Mouse (Mus musculus) central nervous system, embryonic 11.5 days (tissue): Measurements from ENCODE around the gene Slpi. TPM values are rescaled to one million over a fixed set of nuclear protein-coding genes. Genes with fewer than 3 reads are reported as not detected.

ENCODE experiments used
- polyA plus RNA-seq: library from polyadenylated mRNA; depleted of rRNA; stranded (reverse); fragments of >200 nt; gene quantifications from 2 replicates; pipeline ENCODE4 v1.2.3, GENCODE M21; 2012; rRNA removed

The Slpi gene
- 0.68 and 1.5 TPM in 2 replicates for polyA plus RNA-seq

GRCm38 (mm10) chr2:164389020-164389419 is at the start of gene Slpi:
Slpi (minus strand) TSS chr2:164389095.

GRCm38 (mm10) chr2:164405060-164405459 is 16.2 kb upstream of the Slpi start, which contains the start of gene Matn4:
Matn4 (minus strand) TSS chr2:164405160.

GRCm38 (mm10) chr2:164402906-164403305 is 14.0 kb upstream of the Slpi start, which contains the start of gene Rbpjl:
Rbpjl (plus strand) TSS chr2:164403141.

GRCm38 (mm10) chr2:164332440-164332839 is 56.5 kb downstream of the Slpi start, which contains the start of gene Svs5:
Svs5 (plus strand) TSS chr2:164332740.

GRCm38 (mm10) chr2:164316451-164316850 is 72.4 kb downstream of the Slpi start, which contains the start of gene Svs6:
Svs6 (plus strand) TSS chr2:164316751.

Other genes with a start within 250 kb of the Slpi start
- gene Kcns1, start 218.0 kb downstream of the Slpi start, polyA plus RNA-seq, result 0.08 and 0.24 TPM in 2 replicates
- not detected in 2 replicates for gene Wfdc5, start 206.4 kb downstream of the Slpi start, polyA plus RNA-seq
- gene Wfdc12, start 198.5 kb downstream of the Slpi start, polyA plus RNA-seq, result not detected in 2 replicates
- not detected in 2 replicates for gene Wfdc15a, start 189.0 kb downstream of the Slpi start, polyA plus RNA-seq
- 0.22 TPM in 1 of 2 replicates, not detected in the other for gene Wfdc15b, start 167.4 kb downstream of the Slpi start, polyA plus RNA-seq
- not detected in 2 replicates for gene Svs2, start 150.6 kb downstream of the Slpi start, polyA plus RNA-seq
- not detected in 2 replicates for gene Svs3b, start 132.5 kb downstream of the Slpi start, polyA plus RNA-seq
- gene Svs4, start 110.6 kb downstream of the Slpi start, polyA plus RNA-seq, result not detected in 2 replicates
- gene Svs3a, start 99.8 kb downstream of the Slpi start, polyA plus RNA-seq, result not detected in 2 replicates
- not detected in 2 replicates for gene Svs6, start 72.3 kb downstream of the Slpi start, polyA plus RNA-seq
- not detected in 2 replicates for gene Svs5, start 56.4 kb downstream of the Slpi start, polyA plus RNA-seq
- gene Rbpjl, start 14.0 kb upstream of the Slpi start, polyA plus RNA-seq, result 0.07 and 0.17 TPM in 2 replicates
- 2.9 and 14.2 TPM in 2 replicates for gene Matn4, start 16.1 kb upstream of the Slpi start, polyA plus RNA-seq
- 7.6 and 10.2 TPM in 2 replicates for gene Sdc4, start 54.8 kb upstream of the Slpi start, polyA plus RNA-seq
- 38.9 and 39.1 TPM in 2 replicates for gene Sys1, start 67.9 kb upstream of the Slpi start, polyA plus RNA-seq
- gene Gm20458, start 71.9 kb upstream of the Slpi start, polyA plus RNA-seq, result 6.1 and 9.4 TPM in 2 replicates
- not detected in 2 replicates for gene Trp53tg5, start 84.6 kb upstream of the Slpi start, polyA plus RNA-seq
- 3.9 and 4.5 TPM in 2 replicates for gene Dbndd2, start 97.0 kb upstream of the Slpi start, polyA plus RNA-seq
- 46.1 and 59.7 TPM in 2 replicates for gene Pigt, start 108.4 kb upstream of the Slpi start, polyA plus RNA-seq
- gene Wfdc2, start 173.3 kb upstream of the Slpi start, polyA plus RNA-seq, result 20.7 and 21.6 TPM in 2 replicates
- gene Spint3, start 184.4 kb upstream of the Slpi start, polyA plus RNA-seq, result not detected in 2 replicates
- 0.06 TPM in 1 of 2 replicates, not detected in the other for gene Wfdc6a, start 196.4 kb upstream of the Slpi start, polyA plus RNA-seq
- 0.09 TPM in 1 of 2 replicates, not detected in the other for gene Eppin, start 204.5 kb upstream of the Slpi start, polyA plus RNA-seq
- gene Wfdc6b, start 224.4 kb upstream of the Slpi start, polyA plus RNA-seq, result not detected in 2 replicates
- gene Wfdc8, start 224.5 kb upstream of the Slpi start, polyA plus RNA-seq, result not detected in 2 replicates
- gene Wfdc16, start 249.7 kb upstream of the Slpi start, polyA plus RNA-seq, result not detected in 2 replicates